In the genomic region with DNA sequence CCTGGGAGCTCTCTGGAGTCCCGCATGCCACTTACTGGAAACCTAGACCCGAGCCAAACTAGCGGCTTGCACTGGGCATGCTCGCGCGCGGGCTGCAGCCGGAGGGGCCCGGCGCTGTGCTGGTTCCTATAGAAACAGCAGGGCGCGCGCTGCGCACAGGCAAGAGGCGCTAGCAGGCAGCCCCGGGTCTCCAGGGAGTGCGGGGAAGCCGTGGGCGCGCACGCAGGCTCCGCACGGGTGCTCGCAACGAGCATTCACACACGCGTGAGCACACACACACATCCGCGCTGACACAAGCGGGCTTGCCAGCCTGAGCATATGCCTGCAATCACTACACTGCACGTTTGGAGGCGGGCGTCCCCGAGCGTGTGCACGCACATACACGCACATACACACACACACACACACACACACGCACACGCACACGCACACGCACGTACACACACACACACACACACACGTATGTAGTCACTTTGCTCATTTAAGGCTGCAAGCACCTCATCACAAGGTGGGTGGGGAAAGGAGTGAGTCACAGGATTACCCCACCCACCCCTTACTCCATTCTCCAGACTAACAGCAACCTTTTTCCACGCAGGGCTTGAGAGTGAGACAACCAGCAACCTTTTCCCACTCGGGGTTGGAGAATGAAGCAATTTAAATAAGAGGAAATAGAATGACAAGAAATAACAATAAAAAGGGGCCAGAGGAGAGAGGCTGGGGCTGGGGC, we compare ENCODE assay signal across 7 mouse cellular contexts. TPM values are rescaled to one million over a fixed set of nuclear protein-coding genes. Genes with fewer than 3 reads are reported as not detected.
DNase-seq lines count a peak whose midpoint lies in the region; ATAC-seq lines count a peak whose summit lies in the region.

No protein-coding gene starts in this region.

- intact Hi-C loops in left cerebral cortex, postnatal 10 days (cut with DNase I): no loop called here

- peak overlapping the region; percentile 94 for H3K4me3 ChIP-seq in megakaryocyte, embryonic 14.5 days (replicated peaks)

- H3K27me3 ChIP-seq in megakaryocyte, embryonic 14.5 days (replicated peaks): peaks cover 69% of the 10 kb centered on the region

- no peaks in the 10 kb centered on the region for H3K9me3 ChIP-seq in megakaryocyte, embryonic 14.5 days

- no peaks in the 10 kb centered on the region for H3K36me3 ChIP-seq in megakaryocyte, embryonic 14.5 days (replicated peaks; ENCODE audit: low read length)

- DNase-seq in adrenal gland, adult 18-20 months (ENCODE audit: low spot score in 2 of 2): peak; percentile 51 to 54
- DNase-seq in cerebellum, postnatal 4 days (ENCODE audit: low spot score in 2 of 2): peak; percentile 65 to 82
- DNase-seq in gastrocnemius, adult 8-10 months (ENCODE audit: low spot score in 2 of 2): peak; percentile 19 to 44
- peak; percentile 90 to 91 for DNase-seq in left cerebral cortex, postnatal 10 days (ENCODE audit: extremely low spot score in 1 of 2, low spot score in 2 of 2)
- peak; percentile 90 for DNase-seq in right cerebral cortex, postnatal 25 days

- peak; percentile 50 for ATAC-seq in inflammation-experienced regulatory T-cells, adult 6 months

- peaks cover 33% of the 10 kb centered on the region for H3K4me1 ChIP-seq in megakaryocyte, embryonic 14.5 days

RNA-seq across cellular contexts. Expression of a gene that starts 11.2 kb away (rescaled TPM):
- 1 to 10 TPM; 5.4 to 7.7 TPM for total RNA-seq in adrenal gland, adult 18-20 months (2021)
- 1 to 10 TPM; 2.0 to 2.5 (median 2.1) TPM for total RNA-seq in gastrocnemius, adult 8-10 months (2022)
- polyA plus RNA-seq in inflammation-experienced regulatory T-cells, adult 6 months (2017; shearing (Covaris generic)): 1 to 10 TPM in 2 of 3 experiments, not detected in 1; 1.4 to 1.9 TPM
- 10 to 100 TPM; 75.0 to 76.6 TPM for total RNA-seq in left cerebral cortex, postnatal 10 days (2021)
- not detected in 2 replicates for polyA plus RNA-seq in megakaryocyte, embryonic 14.5 days (2012; ENCODE audit: insufficient read depth, low replicate concordance)

RNA-seq across cellular contexts. Expression of a gene that starts 18.2 kb away (rescaled TPM):
- total RNA-seq in adrenal gland, adult 18-20 months (2021): 1 to 10 TPM; 5.1 to 5.4 TPM
- 1 to 10 TPM; 2.9 to 5.9 (median 4.8) TPM for total RNA-seq in gastrocnemius, adult 8-10 months (2022)
- not detected for polyA plus RNA-seq in inflammation-experienced regulatory T-cells, adult 6 months (2017; shearing (Covaris generic))
- total RNA-seq in left cerebral cortex, postnatal 10 days (2021): 1 to 10 TPM; 2.0 to 2.7 TPM
- polyA plus RNA-seq in megakaryocyte, embryonic 14.5 days (2012; ENCODE audit: insufficient read depth, low replicate concordance): 1.5 TPM in 1 of 2 replicates, not detected in the other

RNA-seq across cellular contexts. Expression of a gene that starts 23.0 kb away (rescaled TPM):
- 10 to 100 TPM; 26.1 to 89.2 TPM for total RNA-seq in adrenal gland, adult 18-20 months (2021)
- 1,000 to 10,000 TPM; 1,194 to 1,381 (median 1,261) TPM for total RNA-seq in gastrocnemius, adult 8-10 months (2022)
- 1 to 10 TPM in 2 of 3 experiments, not detected in 1; 1.7 to 1.9 TPM for polyA plus RNA-seq in inflammation-experienced regulatory T-cells, adult 6 months (2017; shearing (Covaris generic))
- total RNA-seq in left cerebral cortex, postnatal 10 days (2021): 10 to 100 TPM; 67.6 to 87.4 TPM
- not detected in 2 replicates for polyA plus RNA-seq in megakaryocyte, embryonic 14.5 days (2012; ENCODE audit: insufficient read depth, low replicate concordance)

RNA-seq across cellular contexts. Expression of a gene that starts 24.1 kb away (rescaled TPM):
- total RNA-seq in adrenal gland, adult 18-20 months (2021): 1 to 10 TPM; 1.7 to 3.4 TPM
- total RNA-seq in gastrocnemius, adult 8-10 months (2022): 100 to 1,000 TPM; 118 to 146 (median 133) TPM
- polyA plus RNA-seq in inflammation-experienced regulatory T-cells, adult 6 months (2017; shearing (Covaris generic)): not detected
- total RNA-seq in left cerebral cortex, postnatal 10 days (2021): 1 to 10 TPM; 1.7 to 2.2 TPM
- polyA plus RNA-seq in megakaryocyte, embryonic 14.5 days (2012; ENCODE audit: insufficient read depth, low replicate concordance): not detected in 2 replicates

RNA-seq across cellular contexts. Expression of a gene that starts 39.9 kb away (rescaled TPM):
- 1 to 10 TPM; 4.5 to 5.6 TPM for total RNA-seq in adrenal gland, adult 18-20 months (2021)
- total RNA-seq in gastrocnemius, adult 8-10 months (2022): 1 to 10 TPM; 2.7 to 6.1 (median 3.4) TPM
- polyA plus RNA-seq in inflammation-experienced regulatory T-cells, adult 6 months (2017; shearing (Covaris generic)): 10 to 100 TPM in 2 of 3 experiments, 1 to 10 TPM in 1; 9.9 to 11.1 (median 10.3) TPM
- total RNA-seq in left cerebral cortex, postnatal 10 days (2021): 1 to 10 TPM; 5.5 to 6.6 TPM
- polyA plus RNA-seq in megakaryocyte, embryonic 14.5 days (2012; ENCODE audit: insufficient read depth, low replicate concordance): 0.38 TPM in 1 of 2 replicates, not detected in the other

Comparison
In these comparisons a context has a peak if more than half of its experiments do, and no peak if none do; other contexts are left out.
1. Peak in every context shown above with its lines: DNase-seq, ATAC-seq and H3K4me3 ChIP-seq.
2. DNase-seq: peak in every context shown above with its lines; median percentile 90 in left cerebral cortex, postnatal 10 days; 90 in right cerebral cortex, postnatal 25 days; 74 in cerebellum, postnatal 4 days; 52 in adrenal gland, adult 18-20 months; 32 in gastrocnemius, adult 8-10 months.
3. RNA of a gene that starts 11.2 kb away (total RNA-seq): 75.0 to 76.6 TPM in left cerebral cortex, postnatal 10 days; 5.4 to 7.7 TPM in adrenal gland, adult 18-20 months and 2.0 to 2.5 TPM in gastrocnemius, adult 8-10 months; every median in the first group is over 4 times any median in the second.
4. RNA of a gene that starts 23.0 kb away (total RNA-seq): 1,194 to 1,381 TPM in gastrocnemius, adult 8-10 months; 26.1 to 89.2 TPM in adrenal gland, adult 18-20 months and 67.6 to 87.4 TPM in left cerebral cortex, postnatal 10 days; every median in the first group is over 10 times any median in the second.